In genomic region chr4:109657851-109658500, GRCm38 (mm10) we compare ENCODE assay signal across 8 mouse cellular contexts. TPM values are rescaled to one million over a fixed set of nuclear protein-coding genes. Genes with fewer than 3 reads are reported as not detected.
DNase-seq lines count a peak whose midpoint lies in the region; ATAC-seq and TF ChIP-seq lines count a peak whose summit lies in the region.

No protein-coding gene starts in this region.

- intact Hi-C loops in left cerebral cortex, postnatal 4 days (cut with DNase I): no loop called here

- H3K27ac ChIP-seq in thymus, adult 2 months (ENCODE audit: control insufficient read depth, insufficient read depth, low read length): no peak overlapping the region
- no peak overlapping the region for H3K27ac ChIP-seq in hindbrain, embryonic 16.5 days (ENCODE audit: low read depth, low read length)
- H3K27ac ChIP-seq in midbrain, embryonic 12.5 days (replicated peaks): no peak overlapping the region

- TF ChIP-seq CTCF in thymus, adult 2 months (IDR thresholded peaks at IDR 0.05; ENCODE audit: borderline replicate concordance, control insufficient read depth, extremely low read depth, insufficient read depth, low read length, poor library complexity): no peak

- TF ChIP-seq POLR2A in thymus, adult 2 months (IDR thresholded peaks at IDR 0.05; ENCODE audit: control insufficient read depth, extremely low read depth, insufficient read depth, low read length, poor library complexity): no peak

- ATAC-seq in cerebellum, adult (ENCODE audit: insufficient number of reproducible peaks, low FRiP score, low TSS enrichment): no peak
- ATAC-seq in hindbrain, embryonic 16.5 days: no peak
- ATAC-seq in midbrain, embryonic 12.5 days (ENCODE audit: low FRiP score, low read depth): no peak

- no peaks in the 10 kb centered on the region for H3K27me3 ChIP-seq in thymus, adult 2 months (ENCODE audit: control insufficient read depth, insufficient read depth, low read length)
- peaks cover 37% of the 10 kb centered on the region for H3K27me3 ChIP-seq in hindbrain, embryonic 16.5 days (replicated peaks; ENCODE audit: control insufficient read depth, insufficient read depth, low read length)
- H3K27me3 ChIP-seq in midbrain, embryonic 12.5 days: peaks cover 61% of the 10 kb centered on the region

- 14% methylated on average over 20 of the region's 20 CpGs for WGBS in thymus, adult 2 months
- WGBS in hindbrain, embryonic 16.5 days: 3% methylated on average over 20 of the region's 20 CpGs
- 2% methylated on average over 20 of the region's 20 CpGs for WGBS in midbrain, embryonic 12.5 days

- H3K4me2 ChIP-seq in hindbrain, embryonic 16.5 days (ENCODE audit: low read length): peak overlapping the region; percentile 61
- peak overlapping the region; percentile 47 for H3K4me2 ChIP-seq in midbrain, embryonic 12.5 days (replicated peaks)

- peak; percentile 19 to 24 for DNase-seq in cerebellum, postnatal 14 days
- peak; percentile 27 for DNase-seq in thymus, adult 2 months
- DNase-seq in thymus, postnatal 10 days (ENCODE audit: low spot score in 2 of 2): no peak
- DNase-seq in left cerebral cortex, postnatal 4 days: no peak
- no peak for DNase-seq in right cerebral cortex, postnatal 10 days (ENCODE audit: low spot score in 2 of 2)

- no peak overlapping the region for H3K9ac ChIP-seq in hindbrain, embryonic 16.5 days (ENCODE audit: low read depth, low read length)
- no peak overlapping the region for H3K9ac ChIP-seq in midbrain, embryonic 12.5 days (replicated peaks)

- peak overlapping the region; percentile 70 for H3K4me3 ChIP-seq in thymus, adult 2 months (ENCODE audit: control insufficient read depth, insufficient read depth, low read length)
- peak overlapping the region; percentile 37 for H3K4me3 ChIP-seq in hindbrain, embryonic 16.5 days (ENCODE audit: low read length)
- peak overlapping the region; percentile 27; the same call in 1 of the 2 replicates for H3K4me3 ChIP-seq in midbrain, embryonic 12.5 days

- no peaks in the 10 kb centered on the region for H3K9me3 ChIP-seq in hindbrain, embryonic 16.5 days (ENCODE audit: control insufficient read depth, low read length)
- H3K9me3 ChIP-seq in midbrain, embryonic 12.5 days: no peaks in the 10 kb centered on the region

- 0 out of 2 replicates have a peak, but pooled peaks cover 3% of the 10 kb centered on the region for H3K4me1 ChIP-seq in thymus, adult 2 months (replicated peaks; ENCODE audit: control insufficient read depth, insufficient read depth, low read length)
- peaks cover 5% of the 10 kb centered on the region for H3K4me1 ChIP-seq in hindbrain, embryonic 16.5 days (ENCODE audit: control insufficient read depth, insufficient read depth, low read depth, low read length)
- H3K4me1 ChIP-seq in midbrain, embryonic 12.5 days: peaks cover 9% of the 10 kb centered on the region

- H3K36me3 ChIP-seq in thymus, adult 2 months (ENCODE audit: control insufficient read depth, insufficient read depth, low read length): no peaks in the 10 kb centered on the region
- no peaks in the 10 kb centered on the region for H3K36me3 ChIP-seq in hindbrain, embryonic 16.5 days (ENCODE audit: control insufficient read depth, insufficient read depth, low read length)
- H3K36me3 ChIP-seq in midbrain, embryonic 12.5 days: no peaks in the 10 kb centered on the region

RNA-seq across cellular contexts. Expression of gene Cdkn2c, which starts 9.0 kb away (rescaled TPM):
- polyA plus RNA-seq in thymus, adult 2 months (2012; rRNA removed): 35.4 and 58.6 TPM in 2 replicates
- 4.3 TPM in 2 replicates for polyA plus RNA-seq in hindbrain, embryonic 16.5 days (2015; fragmentation: Nextera tagmentation; extraction: Ambion mirVana)
- 12.0 and 12.4 TPM in 2 replicates for polyA plus RNA-seq in midbrain, embryonic 12.5 days (2016; fragmentation: Nextera tagmentation; extraction: Ambion mirVana)
- total RNA-seq in left cerebral cortex, postnatal 4 days (2021): 10 to 100 TPM in 1 of 2 experiments, 1 to 10 TPM in 1; 8.1 to 10.4 TPM

RNA-seq across cellular contexts. Expression of gene Faf1, which starts 18.4 kb away (rescaled TPM):
- 11.1 and 16.0 TPM in 2 replicates for polyA plus RNA-seq in thymus, adult 2 months (2012; rRNA removed)
- polyA plus RNA-seq in hindbrain, embryonic 16.5 days (2015; fragmentation: Nextera tagmentation; extraction: Ambion mirVana): 25.0 and 28.1 TPM in 2 replicates
- 43.4 and 46.6 TPM in 2 replicates for polyA plus RNA-seq in midbrain, embryonic 12.5 days (2016; fragmentation: Nextera tagmentation; extraction: Ambion mirVana)
- 10 to 100 TPM; 43.6 TPM for total RNA-seq in left cerebral cortex, postnatal 4 days (2021)

Comparison
In these comparisons a context has a peak if more than half of its experiments do, and no peak if none do; other contexts are left out.
1. DNase-seq: peak in cerebellum, postnatal 14 days (2 of 2) and thymus, adult 2 months (single experiment); none in thymus, postnatal 10 days (0 of 2), left cerebral cortex, postnatal 4 days (single experiment) and right cerebral cortex, postnatal 10 days (0 of 2).
2. Peak in every context shown above with its lines, with median percentiles within 50 percentile points of each other: H3K4me3 ChIP-seq.